Mouse (Mus musculus) C2C12 (cell line): Measurements from ENCODE around the gene Clybl. TPM values are rescaled to one million over a fixed set of nuclear protein-coding genes. Genes with fewer than 3 reads are reported as not detected.

Experiments used
- H3K27me3 ChIP-seq: one replicate; pipeline ENCODE4 v1.6.1; 2011; ENCODE audit not compliant: control insufficient read depth, insufficient read depth, insufficient read length
- H3K36me3 ChIP-seq: one replicate; pipeline ENCODE4 v1.6.1; 2011; ENCODE audit not compliant: control insufficient read depth, insufficient read depth
- H3K4me3 ChIP-seq: one replicate; pipeline ENCODE4 v1.5.1; 2011; ENCODE audit warnings: mild to moderate bottlenecking, control low read depth; ENCODE audit not compliant: poor library complexity, insufficient read depth, severe bottlenecking
- H3K79me2 ChIP-seq: one replicate; pipeline ENCODE4 v1.6.1; 2011; ENCODE audit not compliant: control insufficient read depth, insufficient read depth
- H3K79me3 ChIP-seq: one replicate; pipeline ENCODE4 v1.6.1; 2011; ENCODE audit warnings: low read depth, control low read depth
- H3ac ChIP-seq: one replicate; pipeline ENCODE3; 2011; ENCODE audit warnings: low read depth; ENCODE audit not compliant: control insufficient read depth, insufficient read length
- CEBPB ChIP-seq: IDR thresholded peaks from one replicate; pipeline ENCODE4 v1.6.1; 2011; ENCODE audit warnings: low read depth, mild to moderate bottlenecking, control low read depth, moderate library complexity
- CTCF ChIP-seq: IDR thresholded peaks from one replicate; pipeline ENCODE4 v1.5.1; 2011; ENCODE audit not compliant: control insufficient read depth, insufficient read depth, insufficient read length
- FOSL1 ChIP-seq: IDR thresholded peaks from one replicate; pipeline ENCODE4 v1.8.0; 2011; ENCODE audit warnings: mild to moderate bottlenecking, low read length; ENCODE audit not compliant: poor library complexity, insufficient read depth, severe bottlenecking
- MAX ChIP-seq: IDR thresholded peaks from one replicate; pipeline ENCODE4 v1.6.1; 2011; ENCODE audit warnings: mild to moderate bottlenecking, control low read depth
- MYOD1 ChIP-seq: IDR thresholded peaks from one replicate; pipeline ENCODE4 v1.6.1; 2011; ENCODE audit warnings: low read depth; ENCODE audit not compliant: control insufficient read depth, insufficient read length
- MYOG ChIP-seq: IDR thresholded peaks from one replicate; pipeline ENCODE4 v1.6.1; 2011; ENCODE audit not compliant: control insufficient read depth, insufficient read length; ENCODE audit errors: extremely low read depth
- USF1 ChIP-seq: IDR thresholded peaks from one replicate; pipeline ENCODE4 v1.6.1; 2011; ENCODE audit warnings: low read depth, mild to moderate bottlenecking, control low read depth, moderate library complexity
- polyA plus RNA-seq: library from polyadenylated mRNA; unstranded; fragments of >200 nt; fragmentation: generic; extraction: Trizol; gene quantifications from one replicate; pipeline ENCODE4 v1.2.1, GENCODE M21; 2012; ENCODE audit warnings: missing spikeins

Clybl gene
- polyA plus RNA-seq, 1 experiment: 5.2 TPM

- Histone ChIP-seq H3K79me2 (no peaks in the 10 kb centered on the region), H3K27me3 (peaks cover 5% of the 10 kb centered on the region), H3ac (no peak overlapping the region), H3K36me3 (no peaks in the 10 kb centered on the region), H3K4me3 (no peak overlapping the region), H3K79me3 (no peaks in the 10 kb centered on the region)
- TF ChIP-seq CEBPB: no peak
- TF ChIP-seq MYOG: no peak
- TF ChIP-seq CTCF: no peak
- no peak for TF ChIP-seq MYOD1
- TF ChIP-seq FOSL1: no peak
- TF ChIP-seq MAX: no peak
- no peak for TF ChIP-seq USF1
Observed at GRCm38 (mm10) chr14:122226666-122227453, 45.4 kb downstream of the Clybl start.

GRCm38 (mm10) chr14:122227454-122227951, 46.0 kb downstream of the Clybl start:
- Histone ChIP-seq H3K36me3 (no peaks in the 10 kb centered on the region), H3K4me3 (no peak overlapping the region), H3ac (no peak overlapping the region), H3K79me3 (no peaks in the 10 kb centered on the region), H3K79me2 (no peaks in the 10 kb centered on the region), H3K27me3 (peaks cover 5% of the 10 kb centered on the region)
- no peak for TF ChIP-seq USF1
- TF ChIP-seq MYOG: no peak
- TF ChIP-seq MYOD1: no peak
- TF ChIP-seq CTCF: no peak
- no peak for TF ChIP-seq MAX

GRCm38 (mm10) chr14:122228816-122229551, 47.5 kb downstream of the Clybl start:
- Histone ChIP-seq H3K27me3 (peaks cover 5% of the 10 kb centered on the region), H3K79me3 (no peaks in the 10 kb centered on the region), H3K36me3 (no peaks in the 10 kb centered on the region), H3K79me2 (no peaks in the 10 kb centered on the region), H3K4me3 (no peak overlapping the region), H3ac (no peak overlapping the region)
- TF ChIP-seq MYOG (no peak), CEBPB (no peak), FOSL1 (no peak), CTCF (no peak), MAX (no peak), MYOD1 (no peak), USF1 (no peak)

GRCm38 (mm10) chr14:122229988-122230387, 48.5 kb downstream of the Clybl start:
- no peaks in the 10 kb centered on the region for H3K79me3 ChIP-seq
- no peak for TF ChIP-seq USF1
- no peak for TF ChIP-seq MYOD1
- TF ChIP-seq MAX: no peak
- no peak for TF ChIP-seq CEBPB
- no peak for TF ChIP-seq MYOG
- TF ChIP-seq CTCF: no peak
- no peak for TF ChIP-seq FOSL1
- H3K4me3 ChIP-seq: no peak overlapping the region
- no peaks in the 10 kb centered on the region for H3K79me2 ChIP-seq
- H3K36me3 ChIP-seq: no peaks in the 10 kb centered on the region
- peaks cover 5% of the 10 kb centered on the region for H3K27me3 ChIP-seq
- H3ac ChIP-seq: no peak overlapping the region

GRCm38 (mm10) chr14:122230621-122231025, 49.1 kb downstream of the Clybl start:
- no peaks in the 10 kb centered on the region for H3K79me3 ChIP-seq
- no peak overlapping the region for H3ac ChIP-seq
- TF ChIP-seq CTCF: no peak
- no peak for TF ChIP-seq MYOG
- no peak for TF ChIP-seq MAX
- TF ChIP-seq CEBPB: no peak
- no peak for TF ChIP-seq MYOD1
- TF ChIP-seq USF1: no peak
- TF ChIP-seq FOSL1: no peak
- no peak overlapping the region for H3K4me3 ChIP-seq
- H3K79me2 ChIP-seq: no peaks in the 10 kb centered on the region
- H3K36me3 ChIP-seq: no peaks in the 10 kb centered on the region
- peaks cover 5% of the 10 kb centered on the region for H3K27me3 ChIP-seq

- Histone ChIP-seq H3K79me2 (no peaks in the 10 kb centered on the region), H3K27me3 (peaks cover 5% of the 10 kb centered on the region), H3K36me3 (no peaks in the 10 kb centered on the region), H3K4me3 (no peak overlapping the region), H3ac (no peak overlapping the region), H3K79me3 (no peaks in the 10 kb centered on the region)
- TF ChIP-seq MAX: no peak
- TF ChIP-seq USF1: no peak
- no peak for TF ChIP-seq CTCF
Observed at GRCm38 (mm10) chr14:122231073-122231472, 49.6 kb downstream of the Clybl start.
